Mouse (Mus musculus) forebrain, embryonic 13.5 days (tissue): Measurements from ENCODE around the gene Cdv3. TPM values are rescaled to one million over a fixed set of nuclear protein-coding genes. Genes with fewer than 3 reads are reported as not detected.

Experiments used
- ATAC-seq: fragments of 200-750 bp; cut with Nextera tagmentation; 2 replicates; pipeline ENCODE4 v1.8.0; 2017
- H3K27ac ChIP-seq: fragments of 300-500 bp; sonication (generic); 2 replicates; pipeline ENCODE4 v1.5.1; 2015; ENCODE audit warnings: inconsistent platforms, mild to moderate bottlenecking, moderate library complexity
- H3K27me3 ChIP-seq: fragments of 300-500 bp; sonication (generic); 2 replicates; pipeline ENCODE4 v1.6.1; 2015; ENCODE audit warnings: mild to moderate bottlenecking, inconsistent platforms
- H3K36me3 ChIP-seq: fragments of 300-500 bp; sonication (generic); 2 replicates; pipeline ENCODE4 v1.6.1; 2015; ENCODE audit warnings: mild to moderate bottlenecking, inconsistent platforms; ENCODE audit not compliant: poor library complexity, severe bottlenecking
- H3K4me1 ChIP-seq: fragments of 300-500 bp; sonication (generic); 2 replicates; pipeline ENCODE4 v1.6.1; 2015; ENCODE audit warnings: inconsistent platforms
- H3K4me2 ChIP-seq: fragments of 300-500 bp; sonication (generic); 2 replicates; pipeline ENCODE4 v1.6.1; 2015; ENCODE audit warnings: inconsistent platforms, mild to moderate bottlenecking, moderate library complexity
- H3K4me3 ChIP-seq: fragments of 300-500 bp; sonication (generic); 2 replicates; pipeline ENCODE4 v1.5.1; 2015; ENCODE audit warnings: mild to moderate bottlenecking, inconsistent platforms
- H3K9ac ChIP-seq: fragments of 300-500 bp; sonication (generic); 2 replicates; pipeline ENCODE4 v1.6.1; 2015; ENCODE audit warnings: mild to moderate bottlenecking, inconsistent platforms
- H3K9me3 ChIP-seq: fragments of 300-500 bp; sonication (generic); replicated peaks from 2 replicates; pipeline ENCODE4 v1.6.1; 2016; ENCODE audit warnings: inconsistent platforms
- WGBS: fragments of 180-500 bp; shearing (Covaris S2); methylation state at CpG from one replicate; pipeline ENCODE4 v1.1.7; 2015; 5-methylcytosine and 5-hydroxymethylcytosine counted together
- polyA plus RNA-seq: library from polyadenylated mRNA; unstranded; fragments of >200 nt; fragmentation: Nextera tagmentation; extraction: Ambion mirVana; gene quantifications from 2 replicates; pipeline ENCODE4 v1.2.1, GENCODE M21; 2015

Gene Cdv3
- polyA plus RNA-seq, 1 experiment from 2014 or later, result 93.9 TPM

GRCm38 (mm10) chr9:103326449-103326848 lies 39.2 kb downstream of the Cdv3 start:
- Histone ChIP-seq H3K4me3 (no peak overlapping the region), H3K36me3 (peaks cover 89% of the 10 kb centered on the region), H3K9ac (no peak overlapping the region), H3K9me3 (no peaks in the 10 kb centered on the region), H3K4me1 (no peaks in the 10 kb centered on the region), H3K4me2 (no peak overlapping the region), H3K27me3 (no peaks in the 10 kb centered on the region), H3K27ac (no peak overlapping the region)
- 93% methylated on average over 9 of the region's 9 CpGs for WGBS
- no peak for ATAC-seq

DNA sequence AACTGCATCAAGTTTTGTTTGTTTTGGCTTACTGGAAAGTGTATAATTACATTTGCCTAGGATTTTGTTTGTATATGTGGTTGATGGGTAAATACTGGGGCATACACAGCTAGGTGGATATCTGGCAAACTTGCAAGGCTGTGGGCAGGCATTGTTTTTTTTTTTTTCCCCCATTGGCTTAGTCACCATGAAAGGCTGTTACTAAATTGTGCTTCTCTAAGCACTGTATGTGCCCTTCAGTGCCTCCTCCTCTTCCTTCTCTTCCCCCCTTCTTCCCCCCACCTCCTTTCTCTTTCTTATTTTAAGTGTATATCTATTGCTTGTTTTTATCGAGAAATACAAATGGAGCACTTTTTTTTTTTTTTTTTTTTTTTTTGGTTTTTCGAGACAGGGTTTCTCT lies 41.0 kb downstream of the Cdv3 start:
- no peak overlapping the region for H3K4me3 ChIP-seq
- 92% methylated on average over 1 of the region's 2 CpGs for WGBS
- no peaks in the 10 kb centered on the region for H3K9me3 ChIP-seq
- no peak overlapping the region for H3K4me2 ChIP-seq
- no peaks in the 10 kb centered on the region for H3K27me3 ChIP-seq
- H3K4me1 ChIP-seq, result no peaks in the 10 kb centered on the region
- H3K9ac ChIP-seq, result no peak overlapping the region
- no peak for ATAC-seq
- H3K27ac ChIP-seq, result no peak overlapping the region
- peaks cover 93% of the 10 kb centered on the region for H3K36me3 ChIP-seq

- H3K36me3 ChIP-seq, result peaks cover 68% of the 10 kb centered on the region
- peaks cover 23% of the 10 kb centered on the region for H3K4me1 ChIP-seq
- no peaks in the 10 kb centered on the region for H3K27me3 ChIP-seq
- no peak overlapping the region for H3K9ac ChIP-seq
- 89% methylated on average over 6 of the region's 6 CpGs for WGBS
- no peak overlapping the region for H3K4me2 ChIP-seq
- ATAC-seq, result no peak
- no peaks in the 10 kb centered on the region for H3K9me3 ChIP-seq
- H3K27ac ChIP-seq, result no peak overlapping the region
- H3K4me3 ChIP-seq, result no peak overlapping the region
Observed at GRCm38 (mm10) chr9:103309832-103310231, 55.8 kb downstream of the Cdv3 start.

DNA sequence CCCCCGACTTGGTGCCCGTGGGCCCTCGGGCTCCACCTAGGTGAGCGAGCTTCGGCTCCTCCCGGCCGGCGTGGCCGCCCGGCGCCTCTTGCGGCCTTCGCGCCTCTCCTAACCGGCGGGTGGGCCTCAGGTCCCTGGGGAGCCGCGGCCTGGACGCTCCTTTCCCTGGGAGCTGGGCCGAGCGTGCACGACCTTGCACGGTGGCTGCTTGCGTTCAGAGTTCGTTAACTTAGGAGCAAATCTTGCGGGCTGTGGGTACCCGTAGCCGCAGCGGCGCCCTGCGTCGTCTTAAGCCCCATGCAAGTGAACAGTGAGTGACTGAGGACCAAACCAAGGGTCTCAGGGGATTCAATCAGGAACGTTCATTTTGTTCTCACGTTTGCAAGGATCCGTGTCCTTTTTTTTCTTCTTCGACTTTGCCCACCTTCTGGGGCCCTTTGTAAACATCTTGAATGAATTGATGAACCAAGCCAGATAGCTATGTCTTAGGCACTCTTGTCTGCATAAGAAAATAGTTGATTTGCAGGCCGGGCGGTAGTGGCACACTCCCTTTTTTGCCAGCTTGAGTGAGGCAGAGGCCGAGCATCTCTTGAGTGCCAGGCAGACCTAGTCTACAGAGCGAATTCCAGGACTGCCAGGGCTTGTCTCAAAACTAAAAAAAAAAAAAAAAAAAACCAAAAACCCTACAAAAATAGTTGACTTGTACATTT lies 60.2 kb downstream of the Cdv3 start:
- Histone ChIP-seq H3K9me3 (no peaks in the 10 kb centered on the region), H3K27me3 (no peaks in the 10 kb centered on the region), H3K4me1 (peaks cover 23% of the 10 kb centered on the region), H3K9ac (peak overlapping the region; percentile 88), H3K27ac (peak overlapping the region; percentile 85), H3K4me2 (peak overlapping the region; percentile 86), H3K4me3 (peak overlapping the region; percentile 79), H3K36me3 (peaks cover 30% of the 10 kb centered on the region)
- peak; percentile 76 for ATAC-seq
- under 1% methylated on average over 40 of the region's 40 CpGs for WGBS

DNA sequence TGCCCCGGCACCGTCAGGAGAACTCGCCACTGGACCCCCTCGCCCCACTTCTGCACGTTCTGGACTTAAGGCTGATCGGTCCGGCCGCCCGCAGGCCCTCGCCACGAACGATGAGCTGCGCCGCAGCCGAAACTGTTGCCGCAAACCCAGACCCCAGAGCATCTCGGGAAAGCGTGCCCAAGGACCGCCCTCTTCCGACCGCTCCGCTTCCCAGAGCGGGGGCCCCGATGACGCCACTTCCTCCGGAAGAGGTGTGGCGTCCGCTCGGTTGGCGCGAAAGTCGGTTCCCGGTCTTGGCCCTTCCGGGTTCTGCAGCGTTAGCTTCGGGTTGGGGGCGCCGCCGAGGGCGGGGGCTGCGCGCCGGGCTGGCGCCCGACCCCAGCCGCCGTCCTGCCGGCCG lies 60.7 kb downstream of the Cdv3 start, which contains the start of the genes 1300017J02Rik and Topbp1:
Gene 1300017J02Rik (minus strand): TSS at position 156 of the 400 bp plus-strand sequence.
Gene Topbp1 (plus strand): TSS at position 289 of the 400 bp plus-strand sequence.
- H3K4me1 ChIP-seq, result peaks cover 23% of the 10 kb centered on the region
- no peaks in the 10 kb centered on the region for H3K9me3 ChIP-seq
- peaks cover 27% of the 10 kb centered on the region for H3K36me3 ChIP-seq
- H3K4me2 ChIP-seq, result peak within 1 kb of the TSS; percentile 86
- H3K4me3 ChIP-seq, result peak within 1 kb of the TSS; percentile 79
- peak within 1 kb of the TSS; percentile 85 for H3K27ac ChIP-seq
- H3K9ac ChIP-seq, result peak within 1 kb of the TSS; percentile 88
- WGBS, result under 1% methylated on average over 44 of the region's 49 CpGs
- H3K27me3 ChIP-seq, result no peaks in the 10 kb centered on the region
- ATAC-seq, result peak; percentile 98

Other genes starting within 250 kb of the Cdv3 start
- gene Srprb, start 163.7 kb downstream of the Cdv3 start, polyA plus RNA-seq, result 47.5 and 55.1 TPM in 2 replicates
- 3.3 TPM in 1 of 2 replicates, not detected in the other for gene Gm20425, start 135.5 kb downstream of the Cdv3 start, polyA plus RNA-seq
- 15.7 and 23.3 TPM in 2 replicates for gene Trf, start 135.4 kb downstream of the Cdv3 start, polyA plus RNA-seq
- gene 1300017J02Rik, start 60.8 kb downstream of the Cdv3 start, polyA plus RNA-seq, result 1.2 and 1.8 TPM in 2 replicates
- 59.9 and 66.3 TPM in 2 replicates for gene Topbp1, start 60.6 kb downstream of the Cdv3 start, polyA plus RNA-seq
- 1.8 and 2.5 TPM in 2 replicates for gene Bfsp2, start 114.6 kb upstream of the Cdv3 start, polyA plus RNA-seq